Comparison of ENCODE assay signal across 8 mouse cellular contexts in the genomic region with DNA sequence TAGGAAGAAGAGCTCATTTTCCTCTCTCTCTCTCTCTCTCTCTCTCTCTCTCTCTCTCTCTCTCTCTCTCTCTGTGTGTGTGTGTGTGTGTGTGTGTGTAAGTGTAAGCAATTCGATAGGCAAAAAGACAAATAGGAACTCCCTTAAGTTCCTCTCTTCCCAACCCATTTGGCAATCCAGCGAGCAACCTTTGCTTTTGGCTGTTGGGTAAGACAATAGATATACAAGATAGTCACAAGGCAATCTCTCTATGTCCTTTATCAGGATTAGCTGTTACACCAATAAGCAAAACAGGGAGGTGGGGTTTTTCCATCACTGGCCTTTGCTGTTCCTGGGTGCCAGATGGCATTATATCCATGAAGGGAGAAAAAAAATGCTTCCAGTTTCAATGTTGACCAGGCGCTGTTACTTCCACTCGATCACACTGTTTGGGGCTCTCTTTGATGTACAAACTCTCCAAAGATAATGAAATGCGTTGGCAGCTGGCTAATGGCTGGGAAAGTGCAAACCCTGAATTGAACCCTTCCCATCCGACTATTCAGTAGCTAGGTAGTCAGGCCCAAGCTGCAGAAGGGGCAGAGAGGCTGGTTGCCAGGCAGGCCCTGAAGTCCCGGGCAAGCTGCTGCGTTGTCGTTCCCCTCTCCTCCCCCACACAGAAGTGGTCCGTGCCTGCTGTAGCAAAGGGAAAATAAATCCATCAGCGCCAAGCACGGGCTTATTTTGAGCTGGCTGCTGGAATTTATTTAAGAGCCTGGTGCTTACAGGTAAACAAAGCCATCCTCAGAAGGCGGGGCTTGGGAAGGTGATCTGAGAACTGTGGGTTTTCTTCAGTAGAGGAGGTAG. TPM values are rescaled to one million over a fixed set of nuclear protein-coding genes. Genes with fewer than 3 reads are reported as not detected.
DNase-seq lines count a peak whose midpoint lies in the region; ATAC-seq and TF ChIP-seq lines count a peak whose summit lies in the region.

No protein-coding gene starts in this region.

- WGBS in heart, embryonic 13.5 days, result 20% methylated on average over 13 of the region's 13 CpGs
- WGBS in heart, adult 2 months, result 36% methylated on average over 13 of the region's 13 CpGs
- 20% methylated on average over 13 of the region's 13 CpGs for WGBS in embryonic facial prominence, embryonic 12.5 days
- 6% methylated on average over 13 of the region's 13 CpGs for WGBS in hindbrain, embryonic 13.5 days

- peak overlapping the region; percentile 54 for H3K27ac ChIP-seq in heart, embryonic 13.5 days (replicated peaks)
- no peak overlapping the region for H3K27ac ChIP-seq in heart, adult 2 months
- H3K27ac ChIP-seq in embryonic facial prominence, embryonic 12.5 days, result peak overlapping the region; percentile 41
- H3K27ac ChIP-seq in hindbrain, embryonic 13.5 days, result peak overlapping the region; percentile 85

- no peak for TF ChIP-seq CTCF in heart, adult 2 months (IDR thresholded peaks at IDR 0.05)

- no peak for TF ChIP-seq EP300 in heart, adult 2 months (IDR thresholded peaks at IDR 0.05; ENCODE audit: insufficient read depth, low read depth, low read length)

- peak overlapping the region; percentile 13; the same call in 1 of the 2 replicates for H3K4me3 ChIP-seq in heart, embryonic 13.5 days
- no peak overlapping the region for H3K4me3 ChIP-seq in heart, adult 2 months
- H3K4me3 ChIP-seq in embryonic facial prominence, embryonic 12.5 days, result no peak overlapping the region
- H3K4me3 ChIP-seq in hindbrain, embryonic 13.5 days, result peak overlapping the region; percentile 8; the same call in 1 of the 2 replicates

- TF ChIP-seq POLR2A in heart, adult 2 months (IDR thresholded peaks at IDR 0.05; ENCODE audit: insufficient read depth, low read depth, low read length), result no peak

- no peak for DNase-seq in heart, adult 2 months
- DNase-seq in layer of hippocampus, postnatal 36 days, result peak; percentile 43 to 50
- peak; percentile 37 to 58 for DNase-seq in lung, postnatal 4 days
- DNase-seq in right cerebral cortex, postnatal 10 days (ENCODE audit: low spot score in 2 of 2), result peak; percentile 77 to 82
- DNase-seq in thymus, postnatal 10 days (ENCODE audit: low spot score in 2 of 2), result no peak

- no peaks in the 10 kb centered on the region for H3K9me3 ChIP-seq in heart, embryonic 13.5 days
- H3K9me3 ChIP-seq in embryonic facial prominence, embryonic 12.5 days, result no peaks in the 10 kb centered on the region
- H3K9me3 ChIP-seq in hindbrain, embryonic 13.5 days, result no peaks in the 10 kb centered on the region

- no peak; the same call in 1 of the 2 replicates for ATAC-seq in heart, embryonic 13.5 days (ENCODE audit: extremely low read depth, insufficient number of reproducible peaks, low FRiP score, low TSS enrichment)
- peak; percentile 75; the same call in 1 of the 2 replicates for ATAC-seq in embryonic facial prominence, embryonic 12.5 days (ENCODE audit: insufficient number of reproducible peaks, insufficient read depth, low FRiP score, low TSS enrichment)
- peak; percentile 97 for ATAC-seq in hindbrain, embryonic 13.5 days (ENCODE audit: low FRiP score)

- peak overlapping the region; percentile 30 for H3K4me2 ChIP-seq in heart, embryonic 13.5 days
- peak overlapping the region; percentile 29 for H3K4me2 ChIP-seq in embryonic facial prominence, embryonic 12.5 days (replicated peaks)
- H3K4me2 ChIP-seq in hindbrain, embryonic 13.5 days, result peak overlapping the region; percentile 38

- intact Hi-C loops in heart, adult 2 months (cut with DNase I), result no loop called here

- no peaks in the 10 kb centered on the region for H3K27me3 ChIP-seq in heart, embryonic 13.5 days (replicated peaks)
- H3K27me3 ChIP-seq in heart, adult 2 months (ENCODE audit: control insufficient read depth, insufficient read depth, low read length), result no peaks in the 10 kb centered on the region
- H3K27me3 ChIP-seq in embryonic facial prominence, embryonic 12.5 days, result no peaks in the 10 kb centered on the region
- H3K27me3 ChIP-seq in hindbrain, embryonic 13.5 days, result no peaks in the 10 kb centered on the region

- H3K36me3 ChIP-seq in heart, embryonic 13.5 days, result 0 out of 2 replicates have a peak, but pooled peaks cover 2% of the 10 kb centered on the region
- H3K36me3 ChIP-seq in heart, adult 2 months (ENCODE audit: control insufficient read depth, insufficient read depth, low read length), result peaks cover 4% of the 10 kb centered on the region; the same call in 1 of the 2 replicates
- H3K36me3 ChIP-seq in embryonic facial prominence, embryonic 12.5 days, result no peaks in the 10 kb centered on the region
- no peaks in the 10 kb centered on the region for H3K36me3 ChIP-seq in hindbrain, embryonic 13.5 days

- peaks cover 47% of the 10 kb centered on the region for H3K4me1 ChIP-seq in heart, embryonic 13.5 days
- peaks cover 1% of the 10 kb centered on the region for H3K4me1 ChIP-seq in heart, adult 2 months (ENCODE audit: control insufficient read depth, insufficient read depth, low read length)
- peaks cover 8% of the 10 kb centered on the region for H3K4me1 ChIP-seq in embryonic facial prominence, embryonic 12.5 days
- H3K4me1 ChIP-seq in hindbrain, embryonic 13.5 days (replicated peaks), result peaks cover 22% of the 10 kb centered on the region

- H3K9ac ChIP-seq in heart, embryonic 13.5 days, result peak overlapping the region; percentile 44; the same call in 1 of the 2 replicates
- H3K9ac ChIP-seq in heart, adult 2 months (ENCODE audit: low read depth, low read length), result no peak overlapping the region
- H3K9ac ChIP-seq in embryonic facial prominence, embryonic 12.5 days, result no peak overlapping the region
- 0 out of 2 replicates have a peak overlapping the region, but pooled peaks have one; percentile 35 for H3K9ac ChIP-seq in hindbrain, embryonic 13.5 days

- H3K79me2 ChIP-seq in heart, adult 2 months (replicated peaks; ENCODE audit: control insufficient read depth, insufficient read depth, low read length), result no peaks in the 10 kb centered on the region

RNA-seq across cellular contexts. Expression of a gene that starts 29.4 kb away (rescaled TPM):
- polyA plus RNA-seq in heart, embryonic 13.5 days (2015; fragmentation: Nextera tagmentation; extraction: Ambion mirVana), result 46.0 and 50.7 TPM in 2 replicates
- total RNA-seq in heart, adult 2 months (2021), result 10 to 100 TPM; 28.5 to 45.2 TPM
- 10.4 and 11.7 TPM in 2 replicates for polyA plus RNA-seq in heart, adult 2 months (2012; rRNA removed)
- polyA plus RNA-seq in embryonic facial prominence, embryonic 12.5 days (2016; fragmentation: Nextera tagmentation; extraction: Ambion mirVana), result 70.3 and 71.9 TPM in 2 replicates
- 51.8 and 52.7 TPM in 2 replicates for polyA plus RNA-seq in hindbrain, embryonic 13.5 days (2015; fragmentation: Nextera tagmentation; extraction: Ambion mirVana)
- 10 to 100 TPM; 50.4 to 52.1 TPM for total RNA-seq in layer of hippocampus, postnatal 36 days (2021)

Comparison
In these comparisons a context has a peak if more than half of its experiments do, and no peak if none do; other contexts are left out.
1. H3K4me3 ChIP-seq: peak in heart, embryonic 13.5 days (single experiment) and hindbrain, embryonic 13.5 days (single experiment); none in heart, adult 2 months (single experiment) and embryonic facial prominence, embryonic 12.5 days (single experiment).
2. H3K9ac ChIP-seq: peak in heart, embryonic 13.5 days (single experiment) and hindbrain, embryonic 13.5 days (single experiment); none in heart, adult 2 months (single experiment) and embryonic facial prominence, embryonic 12.5 days (single experiment).
3. DNase-seq: peak in layer of hippocampus, postnatal 36 days (2 of 2), lung, postnatal 4 days (2 of 2) and right cerebral cortex, postnatal 10 days (2 of 2); none in heart, adult 2 months (0 of 2) and thymus, postnatal 10 days (0 of 2).
4. Peak in every context shown above with its lines, with median percentiles within 50 percentile points of each other: H3K4me2 ChIP-seq.